Mouse (Mus musculus) heart, adult 2 months (tissue): ENCODE measurements around the gene Pam.

Experiments
- CTCF ChIP-seq: fragments of 200-600 bp; IDR thresholded peaks from 2 replicates; pipeline ENCODE4 v1.8.1; 2022; ENCODE audit warnings: antibody characterized with exemption, mild to moderate bottlenecking, moderate library complexity
- POLR2A ChIP-seq: fragments of 200-500 bp; IDR thresholded peaks from 2 replicates; pipeline ENCODE4 v1.6.1; 2011; ENCODE audit warnings: mild to moderate bottlenecking, low read depth, low read length, control low read depth; ENCODE audit not compliant: insufficient read depth

GRCm38 (mm10) chr1:97960681-97961080 is 134.8 kb downstream of the Pam start:
- TF ChIP-seq CTCF = no peak
- TF ChIP-seq POLR2A = no peak
